Mouse (Mus musculus) small intestine, adult 2 months (tissue): ENCODE results near the gene Grb10.

Experiments used
- CTCF ChIP-seq: fragments of 200-500 bp; IDR thresholded peaks from 2 replicates; pipeline ENCODE4 v1.5.1; 2012; ENCODE audit warnings: low read depth, mild to moderate bottlenecking, control low read depth, inconsistent platforms, low read length, moderate library complexity, mixed read lengths; ENCODE audit not compliant: insufficient replicate concordance, insufficient read length; ENCODE audit errors: extremely low read depth
- POLR2A ChIP-seq: fragments of 200-500 bp; IDR thresholded peaks from 2 replicates; pipeline ENCODE4 v1.6.1; 2012; ENCODE audit warnings: low read depth, mild to moderate bottlenecking, control low read depth, inconsistent platforms, low read length, moderate library complexity

GRCm38 (mm10) chr11:11998881-11999280 lies 39.6 kb downstream of the Grb10 start:
- no peak for TF ChIP-seq POLR2A
- no peak for TF ChIP-seq CTCF
